In genomic region chr5:122964853-122965252, GRCm38 (mm10) we compare ENCODE assay signal across 16 mouse cellular contexts. TPM values are rescaled to one million over a fixed set of nuclear protein-coding genes. Genes with fewer than 3 reads are reported as not detected.
A peak's percentile ranks its signal among the peaks of the same experiment; 100 is the strongest.
DNase-seq lines count a peak whose midpoint lies in the region; ATAC-seq and TF ChIP-seq lines count a peak whose summit lies in the region.
"Had no signal": no experiment of that assay in that cellular context is flagged by ENCODE, and none has a peak within 500 bp of the region (broad histone marks: within the 10 kb centered on the region; RNA-seq: fewer than 3 reads in every experiment).

No protein-coding gene starts in this region.

- no peaks in the 10 kb centered on the region for H3K9me3 ChIP-seq in lung, postnatal 0 days (ENCODE audit: low read length)
- no peaks in the 10 kb centered on the region for H3K9me3 ChIP-seq in intestine, postnatal 0 days (ENCODE audit: control insufficient read depth)
- H3K9me3 ChIP-seq: embryonic facial prominence, embryonic 12.5 days; G1E; heart, embryonic 10.5 days; hindbrain, embryonic 15.5 days; limb, embryonic 15.5 days had no signal

- H3K4me1 ChIP-seq in lung, postnatal 0 days (ENCODE audit: insufficient read depth, low read depth, low read length), result no peaks in the 10 kb centered on the region
- H3K4me1 ChIP-seq in intestine, postnatal 0 days (replicated peaks; ENCODE audit: control insufficient read depth, insufficient read depth, low read length), result no peaks in the 10 kb centered on the region
- H3K4me1 ChIP-seq: embryonic facial prominence, embryonic 12.5 days; hindbrain, embryonic 15.5 days had no signal

- H3K9ac ChIP-seq in lung, postnatal 0 days (replicated peaks; ENCODE audit: low read depth), result no peak overlapping the region
- no peak overlapping the region for H3K9ac ChIP-seq in intestine, postnatal 0 days (ENCODE audit: low read depth, low read length)
- H3K9ac ChIP-seq: embryonic facial prominence, embryonic 12.5 days; hindbrain, embryonic 15.5 days; limb, embryonic 15.5 days had no signal

- no peaks in the 10 kb centered on the region for H3K36me3 ChIP-seq in lung, postnatal 0 days (ENCODE audit: insufficient read depth, low read length)
- peaks cover 10% of the 10 kb centered on the region; the same call in 1 of the 2 replicates for H3K36me3 ChIP-seq in intestine, postnatal 0 days (ENCODE audit: control insufficient read depth, insufficient read depth)
- H3K36me3 ChIP-seq: hindbrain, embryonic 15.5 days had no signal

- no peak overlapping the region for H3K4me2 ChIP-seq in lung, postnatal 0 days (replicated peaks; ENCODE audit: low read depth, low read length)
- no peak overlapping the region for H3K4me2 ChIP-seq in intestine, postnatal 0 days (replicated peaks; ENCODE audit: low read depth)
- H3K4me2 ChIP-seq: embryonic facial prominence, embryonic 12.5 days; hindbrain, embryonic 15.5 days; limb, embryonic 15.5 days had no signal

- peak; percentile 30 for DNase-seq in kidney, adult 11 months
- no peak for DNase-seq in kidney, postnatal 10 days
- peak; percentile 32 for DNase-seq in lung, postnatal 0 days (ENCODE audit: low spot score)
- no peak for DNase-seq in lung, postnatal 25 days (ENCODE audit: low spot score)
- DNase-seq in yolk sac, embryonic 10.5 days (ENCODE audit: low spot score), result peak; percentile 71
- DNase-seq in cerebellum, postnatal 14 days, result no peak
- DNase-seq: gastrocnemius, postnatal 10 days; left cerebral cortex, postnatal 4 days had no signal

- no peak for TF ChIP-seq EP300 in lung, postnatal 0 days (IDR thresholded peaks at IDR 0.05)

- WGBS in lung, postnatal 0 days, result 53% methylated on average over 6 of the region's 6 CpGs
- WGBS in intestine, postnatal 0 days, result 32% methylated on average over 6 of the region's 6 CpGs

- no peaks in the 10 kb centered on the region for H3K27me3 ChIP-seq in lung, postnatal 0 days (replicated peaks; ENCODE audit: insufficient read depth, low read length)
- H3K27me3 ChIP-seq in intestine, postnatal 0 days (replicated peaks; ENCODE audit: control insufficient read depth, insufficient read depth, low read length), result no peaks in the 10 kb centered on the region
- H3K27me3 ChIP-seq: embryonic facial prominence, embryonic 12.5 days; hindbrain, embryonic 15.5 days; limb, embryonic 15.5 days; Patski had no signal

- no peak overlapping the region for H3K27ac ChIP-seq in lung, postnatal 0 days (ENCODE audit: low read length)
- H3K27ac ChIP-seq in intestine, postnatal 0 days (ENCODE audit: low read depth, low read length), result no peak overlapping the region
- H3K27ac ChIP-seq: embryonic facial prominence, embryonic 12.5 days; heart, embryonic 10.5 days; hindbrain, embryonic 15.5 days; limb, embryonic 15.5 days; macrophage had no signal

- no peak overlapping the region for H3K4me3 ChIP-seq in lung, postnatal 0 days (ENCODE audit: low read depth, low read length)
- H3K4me3 ChIP-seq in intestine, postnatal 0 days (ENCODE audit: low read depth, low read length), result no peak overlapping the region
- H3K4me3 ChIP-seq: embryonic facial prominence, embryonic 12.5 days; heart, embryonic 10.5 days; hindbrain, embryonic 15.5 days; limb, embryonic 15.5 days had no signal

- no peak for TF ChIP-seq CTCF in lung, postnatal 0 days (IDR thresholded peaks at IDR 0.05)
- no peak for TF ChIP-seq CTCF in intestine, postnatal 0 days (IDR thresholded peaks at IDR 0.05; ENCODE audit: low read depth)

- peak; percentile 74 for ATAC-seq in lung, postnatal 0 days
- peak; percentile 76 for ATAC-seq in intestine, postnatal 0 days
- ATAC-seq: Patski had no signal

RNA-seq across cellular contexts. Expression of gene Kdm2b, which starts 24.8 kb away (rescaled TPM):
- 12.2 and 13.7 TPM in 2 replicates for polyA plus RNA-seq in lung, postnatal 0 days (2015; fragmentation: Nextera tagmentation; extraction: Ambion mirVana)
- 7.6 and 8.6 TPM in 2 replicates for polyA plus RNA-seq in intestine, postnatal 0 days (2015; fragmentation: Nextera tagmentation; extraction: Ambion mirVana)

RNA-seq across cellular contexts. Expression of gene Orai1, which starts 50.0 kb away (rescaled TPM):
- polyA plus RNA-seq in lung, postnatal 0 days (2015; fragmentation: Nextera tagmentation; extraction: Ambion mirVana), result 54.7 and 55.2 TPM in 2 replicates
- polyA plus RNA-seq in intestine, postnatal 0 days (2015; fragmentation: Nextera tagmentation; extraction: Ambion mirVana), result 36.8 and 42.5 TPM in 2 replicates

Comparison
In these comparisons a context has a peak if more than half of its experiments do, and no peak if none do; other contexts are left out.
1. DNase-seq: peak in kidney, adult 11 months (single experiment), lung, postnatal 0 days (single experiment) and yolk sac, embryonic 10.5 days (single experiment); none in kidney, postnatal 10 days (single experiment), lung, postnatal 25 days (single experiment) and cerebellum, postnatal 14 days (0 of 2).